Mouse (Mus musculus): ENCODE data around the gene Vax1.

GRCm38 (mm10) chr19:59165577-59165976 is 4.3 kb downstream of the Vax1 start:
- TF ChIP-seq CTCF (IDR thresholded peaks at IDR 0.05; ENCODE audit: low read depth) (no peak), EP300 (IDR thresholded peaks at IDR 0.05; ENCODE audit: low read depth) (no peak)

All from heart, postnatal 0 days (tissue).